Mouse (Mus musculus) myocyte (in vitro differentiated cells): ENCODE measurements around the gene 1700001C19Rik.

ENCODE experiments used
- CEBPB ChIP-seq: IDR thresholded peaks from 2 replicates; pipeline ENCODE4 v1.6.1; 2011; ENCODE audit warnings: mild to moderate bottlenecking, moderate library complexity; ENCODE audit not compliant: poor library complexity, insufficient read depth, severe bottlenecking
- MAX ChIP-seq: IDR thresholded peaks from one replicate; pipeline ENCODE4 v1.6.1; 2011; ENCODE audit warnings: low read depth, mild to moderate bottlenecking, control low read depth
- MYOD1 ChIP-seq, 3 experiments: IDR thresholded peaks; one replicate each; pipeline ENCODE4 v1.6.1; 2011; ENCODE audit warnings: control low read depth in 2 of 3, low read depth in 2 of 3, mild to moderate bottlenecking in 2 of 3, moderate library complexity in 1 of 3; ENCODE audit not compliant: insufficient read length in 2 of 3, control insufficient read depth in 1 of 3
- MYOG ChIP-seq, 3 experiments: IDR thresholded peaks; one replicate each; pipeline ENCODE4 v1.6.1; 2011; ENCODE audit warnings: control low read depth in 2 of 3, low read depth in 2 of 3, mild to moderate bottlenecking in 2 of 3; ENCODE audit not compliant: insufficient read length in 2 of 3, control insufficient read depth in 1 of 3, insufficient read depth in 1 of 3
- POLR2A ChIP-seq: IDR thresholded peaks from one replicate; pipeline ENCODE4 v1.6.1; 2011; ENCODE audit warnings: low read depth, mild to moderate bottlenecking, control low read depth, moderate library complexity; ENCODE audit not compliant: insufficient read length
- POLR2AphosphoS2 ChIP-seq: IDR thresholded peaks from one replicate; pipeline ENCODE4 v1.6.1; 2011; ENCODE audit warnings: low read depth, control low read depth; ENCODE audit not compliant: insufficient read length
- TCF12 ChIP-seq: IDR thresholded peaks from one replicate; pipeline ENCODE4 v1.6.1; 2011; ENCODE audit warnings: mild to moderate bottlenecking, control low read depth; ENCODE audit not compliant: poor library complexity, insufficient read depth, severe bottlenecking
- TCF3 ChIP-seq: IDR thresholded peaks from one replicate; pipeline ENCODE4 v1.6.1; 2011; ENCODE audit warnings: low read depth, control low read depth; ENCODE audit not compliant: insufficient read length
- USF1 ChIP-seq: IDR thresholded peaks from one replicate; pipeline ENCODE4 v1.6.1; 2011; ENCODE audit warnings: low read depth, mild to moderate bottlenecking, control low read depth, moderate library complexity

GRCm38 (mm10) chr17:47445518-47445917, 8.3 kb upstream of the 1700001C19Rik start:
- TF ChIP-seq MAX, result no peak
- no peak for TF ChIP-seq POLR2A
- no peak for TF ChIP-seq USF1
- TF ChIP-seq TCF12, result no peak
- no peak for TF ChIP-seq TCF3
- TF ChIP-seq POLR2AphosphoS2, result no peak
- no peak for TF ChIP-seq MYOD1 (IDR thresholded peaks at IDR 0.05; ENCODE audit: control insufficient read depth in 1 of 3, insufficient read length in 2 of 3, low read depth in 2 of 3)
- no peak for TF ChIP-seq CEBPB
- TF ChIP-seq MYOG (IDR thresholded peaks at IDR 0.05; ENCODE audit: control insufficient read depth in 1 of 3, insufficient read depth in 1 of 3, insufficient read length in 2 of 3, low read depth in 2 of 3), result no peak
